Mouse (Mus musculus) layer of hippocampus, adult 2 months (tissue): ENCODE measurements at regions not wholly inside any gene's neighbourhood (a gene's known extent, or its start where the extent isn't known, plus 50 kb on each side); places are given as distances from the start of the nearest gene placed in this dataset.
A peak's percentile ranks its signal among the peaks of the same experiment; 100 is the strongest.

Experiments used
- DNase-seq, 2 experiments: peaks; one replicate each; pipeline ENCODE4 v3.0.0; 2022; ENCODE audit warnings: low spot score in 2 of 2
- H3K27ac ChIP-seq: fragments of 200-600 bp; 2 replicates; pipeline ENCODE4 v1.8.1; 2022
- H3K4me3 ChIP-seq: fragments of 200-600 bp; 2 replicates; pipeline ENCODE4 v1.8.1; 2022; ENCODE audit warnings: mild to moderate bottlenecking
- CTCF ChIP-seq: fragments of 200-600 bp; conservative IDR thresholded peaks from 2 replicates; pipeline ENCODE4 v1.8.1; 2022; ENCODE audit warnings: antibody characterized with exemption, mild to moderate bottlenecking, moderate library complexity

- Histone ChIP-seq H3K4me3 (no peak overlapping the region), H3K27ac (no peak overlapping the region)
- DNase-seq = no peak
- no peak for TF ChIP-seq CTCF
These were observed 233.8 kb upstream of the Sox11 start for GRCm38 (mm10) chr12:27576109-27576700.

- no peak overlapping the region for H3K4me3 ChIP-seq
- TF ChIP-seq CTCF = no peak
- DNase-seq = no peak
- H3K27ac ChIP-seq = no peak overlapping the region
These were observed 233.3 kb upstream of the Sox11 start for GRCm38 (mm10) chr12:27575629-27576028.

GRCm38 (mm10) chr12:27567250-27567649 is 224.9 kb upstream of the Sox11 start:
- no peak for DNase-seq
- H3K4me3 ChIP-seq = no peak overlapping the region
- no peak overlapping the region for H3K27ac ChIP-seq
- TF ChIP-seq CTCF = no peak

GRCm38 (mm10) chr12:27565965-27566507 is 223.7 kb upstream of the Sox11 start:
- no peak overlapping the region for H3K27ac ChIP-seq
- H3K4me3 ChIP-seq = no peak overlapping the region
- no peak for DNase-seq
- no peak for TF ChIP-seq CTCF

- no peak overlapping the region for H3K27ac ChIP-seq
- H3K4me3 ChIP-seq = no peak overlapping the region
- no peak for TF ChIP-seq CTCF
- DNase-seq = no peak
These were observed 222.4 kb upstream of the Sox11 start for GRCm38 (mm10) chr12:27564641-27565306.

GRCm38 (mm10) chr12:27563900-27564299 is 221.5 kb upstream of the Sox11 start:
- no peak overlapping the region for H3K27ac ChIP-seq
- H3K4me3 ChIP-seq = no peak overlapping the region
- DNase-seq = no peak
- TF ChIP-seq CTCF = no peak

GRCm38 (mm10) chr12:27552809-27553208 is 210.4 kb upstream of the Sox11 start:
- no peak for DNase-seq
- Histone ChIP-seq H3K4me3 (no peak overlapping the region), H3K27ac (no peak overlapping the region)
- no peak for TF ChIP-seq CTCF

GRCm38 (mm10) chr12:27538210-27538609 is 195.8 kb upstream of the Sox11 start:
- Histone ChIP-seq H3K4me3 (no peak overlapping the region), H3K27ac (no peak overlapping the region)
- TF ChIP-seq CTCF = no peak
- no peak for DNase-seq

- DNase-seq = no peak
- no peak for TF ChIP-seq CTCF
- Histone ChIP-seq H3K27ac (no peak overlapping the region), H3K4me3 (no peak overlapping the region)
These were observed 195.1 kb upstream of the Sox11 start for GRCm38 (mm10) chr12:27537507-27537906.

GRCm38 (mm10) chr12:27537017-27537416 is 194.6 kb upstream of the Sox11 start:
- Histone ChIP-seq H3K27ac (no peak overlapping the region), H3K4me3 (no peak overlapping the region)
- DNase-seq = peak in 1 of 2 experiments; percentile 4
- TF ChIP-seq CTCF = no peak

GRCm38 (mm10) chr12:27525604-27526003 is 183.2 kb upstream of the Sox11 start:
- no peak for DNase-seq
- no peak for TF ChIP-seq CTCF
- H3K27ac ChIP-seq = no peak overlapping the region
- no peak overlapping the region for H3K4me3 ChIP-seq

GRCm38 (mm10) chr12:27513253-27513652 is 170.9 kb upstream of the Sox11 start:
- Histone ChIP-seq H3K4me3 (no peak overlapping the region), H3K27ac (no peak overlapping the region)
- DNase-seq = no peak
- no peak for TF ChIP-seq CTCF

- no peak overlapping the region for H3K27ac ChIP-seq
- no peak for TF ChIP-seq CTCF
- no peak overlapping the region for H3K4me3 ChIP-seq
- no peak for DNase-seq
These were observed 165.8 kb upstream of the Sox11 start for GRCm38 (mm10) chr12:27508226-27508560.
